Mouse (Mus musculus): ENCODE data around the gene Kcnmb4.

Kcnmb4 gene

DNA sequence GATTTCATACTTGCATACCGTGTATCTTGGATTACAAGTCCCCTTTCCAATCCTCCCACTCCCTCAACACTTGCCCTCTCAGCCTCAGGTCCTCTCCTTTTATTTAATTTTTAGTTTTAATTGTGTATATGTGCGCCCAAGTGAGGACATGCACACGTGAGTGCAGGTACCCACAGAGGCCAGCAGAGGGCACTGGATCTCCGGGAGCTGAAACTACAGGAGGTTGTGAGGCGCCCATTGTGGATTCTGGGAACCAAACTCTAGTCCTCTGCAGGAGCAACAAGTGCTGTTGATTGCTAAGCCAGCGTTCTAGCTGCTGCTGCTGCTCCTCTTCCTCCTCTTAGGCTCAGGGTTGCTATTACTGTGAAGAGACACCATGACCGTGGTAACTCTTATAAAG is 20.9 kb downstream of the Kcnmb4 start:
- intact Hi-C loops (cut with DNase I), result no loop called here

DNA sequence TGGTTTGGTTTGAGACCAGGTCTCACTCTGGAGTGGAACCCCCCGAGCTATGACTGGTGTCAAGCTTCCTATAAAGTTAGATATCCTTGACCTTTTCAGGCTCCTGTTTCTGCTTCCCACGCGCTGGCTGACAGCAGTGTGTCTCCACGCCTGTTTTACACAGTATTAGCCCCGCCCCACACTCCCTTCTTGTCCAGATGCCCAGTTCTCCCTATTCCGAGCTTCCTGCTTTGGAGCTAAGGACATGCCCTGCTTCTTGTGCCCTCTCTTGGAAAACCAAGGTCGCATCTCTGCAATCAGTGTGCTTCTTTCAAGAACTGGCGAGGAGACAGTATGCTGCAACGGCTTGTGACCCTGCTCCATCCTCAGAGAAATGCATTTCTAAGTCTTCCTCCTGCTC is 23.1 kb downstream of the Kcnmb4 start:
- intact Hi-C loops (cut with DNase I), result no loop called here

- intact Hi-C loops (cut with DNase I), result no loop called here
Observed at GRCm38 (mm10) chr10:116448166-116448565, 25.5 kb downstream of the Kcnmb4 start.

- intact Hi-C loops (cut with DNase I), result no loop called here
Observed at GRCm38 (mm10) chr10:116447176-116447575, 26.5 kb downstream of the Kcnmb4 start.

DNA sequence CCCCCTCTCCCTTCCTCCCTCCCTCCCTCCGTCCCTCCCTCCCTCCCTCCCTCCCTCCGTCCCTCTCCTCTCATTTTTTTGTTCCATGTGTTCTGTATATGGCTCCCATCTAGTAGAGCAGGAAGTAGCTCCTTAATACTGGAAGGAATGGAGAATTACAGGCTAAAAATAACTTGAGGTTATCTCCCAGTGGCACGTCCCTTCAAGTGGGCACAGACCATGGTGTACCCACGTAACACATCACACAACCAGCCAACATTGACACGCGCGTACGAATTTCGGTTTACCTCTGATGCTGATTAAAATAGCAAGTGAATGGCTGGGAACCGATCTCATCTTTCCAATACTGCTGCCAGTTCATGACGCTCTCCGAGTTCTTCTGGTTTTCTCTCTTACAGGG is 27.6 kb downstream of the Kcnmb4 start:
- intact Hi-C loops (cut with DNase I), result no loop called here

DNA sequence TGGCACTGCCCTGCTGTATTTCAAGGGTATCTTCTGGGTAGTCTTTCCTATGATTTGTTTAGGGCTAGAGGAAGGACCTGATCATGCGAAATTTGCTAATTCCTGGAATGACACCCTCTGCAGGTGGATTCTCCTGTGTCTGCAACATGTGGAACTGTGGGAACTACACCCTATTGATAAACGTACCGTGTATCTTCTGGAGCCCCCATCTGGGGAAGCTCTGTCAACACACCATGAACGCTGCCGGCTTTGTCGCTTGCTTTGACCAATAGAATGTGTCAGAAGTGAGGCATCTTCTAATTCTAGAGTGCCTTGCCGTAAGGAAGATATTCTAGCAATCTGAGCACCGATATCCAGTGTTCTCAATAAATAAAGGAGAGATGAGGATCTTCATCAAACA is 28.9 kb downstream of the Kcnmb4 start:
- intact Hi-C loops (cut with DNase I), result no loop called here

DNA sequence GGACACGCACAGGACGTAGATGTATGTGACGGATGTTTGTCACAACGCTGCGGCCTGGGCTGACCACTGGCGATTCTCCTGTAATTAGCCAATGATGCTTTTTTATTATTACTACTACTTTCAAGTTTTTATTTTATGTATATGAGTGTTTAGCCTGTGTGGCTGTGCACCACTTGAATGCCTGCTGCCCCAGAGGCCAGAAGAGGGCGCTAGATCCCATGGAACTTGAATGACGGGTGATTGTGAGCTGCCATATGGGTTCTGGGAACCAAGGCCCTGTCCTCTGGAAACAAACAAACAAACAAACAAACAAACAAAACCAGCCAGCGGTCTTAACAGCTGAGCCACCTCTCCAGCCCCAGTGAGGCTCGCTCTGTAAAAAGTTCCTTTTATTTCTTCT is 29.3 kb downstream of the Kcnmb4 start:
- intact Hi-C loops (cut with DNase I), result no loop called here

GRCm38 (mm10) chr10:116440946-116441345 is 32.7 kb downstream of the Kcnmb4 start:
- intact Hi-C loops (cut with DNase I), result no loop called here

DNA sequence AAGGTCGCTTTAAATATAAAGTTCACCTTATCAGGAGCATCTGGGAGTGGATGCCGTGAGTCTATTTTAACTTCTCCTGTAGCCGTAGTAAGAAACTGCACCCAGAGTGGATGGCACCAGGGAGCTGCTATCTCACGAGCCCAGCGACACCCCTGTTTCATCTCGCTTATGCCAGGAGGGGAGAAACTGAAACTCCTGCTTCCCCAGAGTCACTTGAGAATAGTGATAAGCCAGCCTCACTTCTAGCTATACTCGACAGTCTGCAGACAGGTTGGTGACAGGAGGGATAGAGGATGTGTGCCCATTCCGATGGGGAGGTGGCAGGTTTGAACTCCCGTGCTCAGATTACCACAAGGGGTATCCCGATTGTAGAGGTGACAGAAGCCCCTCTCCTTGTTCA is 33.6 kb downstream of the Kcnmb4 start:
- intact Hi-C loops (cut with DNase I), result no loop called here

GRCm38 (mm10) chr10:116435455-116435854 is 38.2 kb downstream of the Kcnmb4 start:
- intact Hi-C loops (cut with DNase I), result no loop called here

- intact Hi-C loops (cut with DNase I), result no loop called here
Observed at GRCm38 (mm10) chr10:116432421-116432820, 41.3 kb downstream of the Kcnmb4 start.

DNA sequence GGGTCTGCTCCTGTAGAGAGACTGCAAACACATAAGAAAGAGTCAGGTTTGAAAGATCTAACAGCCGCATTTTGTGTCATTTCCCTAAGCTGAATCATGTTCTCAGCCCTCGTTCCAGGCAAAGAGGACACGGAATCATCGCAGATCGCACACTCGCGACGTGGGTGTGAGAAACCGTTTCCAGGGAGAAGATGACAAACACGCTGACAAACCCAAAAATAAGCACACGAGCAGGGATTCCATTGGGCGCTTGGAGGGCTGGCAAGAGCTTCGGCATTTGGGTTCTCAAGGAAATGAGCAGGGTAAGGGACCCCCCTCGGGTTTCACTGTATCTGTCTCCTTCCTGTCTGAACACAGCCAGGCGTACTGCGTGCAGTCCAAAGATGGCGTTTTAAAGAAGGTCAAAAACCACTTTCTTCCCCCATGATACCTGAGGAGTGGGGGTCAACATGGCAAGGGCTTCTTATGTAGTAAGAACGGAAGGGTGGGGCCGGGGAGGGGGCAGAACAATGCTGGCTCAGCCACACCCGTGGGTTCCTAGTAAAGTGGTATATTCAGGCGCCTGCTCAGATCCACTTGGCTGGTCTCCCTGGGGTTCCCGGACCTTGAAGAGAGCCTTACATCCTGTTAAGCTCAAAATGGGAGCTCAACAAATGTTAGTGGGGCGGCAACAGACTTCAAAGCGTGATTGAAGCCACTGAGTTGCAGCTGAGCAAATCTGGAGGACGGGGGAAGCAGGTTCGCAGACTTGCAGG is 45.5 kb downstream of the Kcnmb4 start:
- intact Hi-C loops (cut with DNase I), result no loop called here

- intact Hi-C loops (cut with DNase I), result no loop called here
Observed at GRCm38 (mm10) chr10:116426176-116426575, 47.5 kb downstream of the Kcnmb4 start.

DNA sequence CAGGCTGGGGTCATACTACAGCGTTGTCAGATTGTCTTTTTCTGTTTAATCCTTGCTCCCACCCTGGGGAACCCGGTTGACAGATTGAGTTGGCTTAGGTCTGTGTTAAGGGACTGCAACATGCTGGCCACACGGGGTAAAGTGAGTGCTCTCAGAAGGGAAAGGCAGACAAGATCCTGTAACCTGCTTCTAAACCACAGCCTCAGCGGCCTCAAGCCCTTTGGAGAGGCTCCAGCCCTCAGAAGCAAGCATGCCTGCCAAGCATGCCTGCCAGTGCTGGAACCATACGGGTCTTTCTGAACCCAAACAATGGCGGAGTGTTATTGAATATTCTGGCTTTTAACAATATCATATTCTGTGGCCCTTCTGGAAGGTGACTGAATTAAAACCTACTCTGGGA is 48.8 kb downstream of the Kcnmb4 start:
- intact Hi-C loops (cut with DNase I), result no loop called here

GRCm38 (mm10) chr10:116422551-116422950 is 51.1 kb downstream of the Kcnmb4 start:
- intact Hi-C loops (cut with DNase I), result no loop called here

DNA sequence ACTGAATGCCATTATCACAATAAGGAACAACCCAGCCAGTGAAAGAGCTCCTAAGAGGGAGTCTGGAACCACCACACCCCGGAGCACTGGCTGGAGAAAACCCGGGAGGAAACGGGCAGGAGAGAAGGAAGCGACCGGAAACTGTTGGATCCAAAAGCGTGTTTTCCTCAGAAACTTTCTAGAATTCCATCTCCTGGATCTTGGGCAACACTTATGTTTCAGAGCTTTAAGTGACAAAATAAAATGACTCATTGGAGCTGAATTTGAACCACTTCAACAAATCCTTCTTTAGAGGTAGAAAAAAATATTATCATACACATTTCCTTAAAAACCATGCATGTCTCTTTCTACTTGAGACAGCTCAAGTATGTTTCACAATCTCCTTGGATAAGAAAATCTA is 52.7 kb downstream of the Kcnmb4 start:
- intact Hi-C loops (cut with DNase I), result no loop called here

GRCm38 (mm10) chr10:116418121-116418726 is 55.5 kb downstream of the Kcnmb4 start:
- intact Hi-C loops (cut with DNase I), result no loop called here

GRCm38 (mm10) chr10:116416726-116417125 is 57.0 kb downstream of the Kcnmb4 start:
- intact Hi-C loops (cut with DNase I), result no loop called here

DNA sequence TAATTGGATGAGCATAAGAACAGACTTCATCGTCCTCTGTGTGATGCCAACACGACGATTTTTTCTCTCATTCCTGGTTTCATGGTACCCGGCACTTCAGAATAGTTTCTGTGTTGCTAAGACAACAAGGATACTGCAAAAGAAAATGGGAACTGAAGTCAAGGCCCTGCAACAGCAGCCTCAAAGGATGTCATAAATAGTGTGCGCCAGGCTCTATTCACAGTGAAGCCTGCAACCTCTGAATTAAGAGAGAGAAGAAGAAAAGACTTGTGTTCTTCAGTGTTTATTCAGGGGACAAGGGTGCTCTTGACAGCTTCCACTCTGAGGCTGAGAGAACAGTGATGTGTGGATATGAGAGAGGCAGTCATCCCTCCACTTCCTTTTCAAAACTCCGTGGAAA is 57.5 kb downstream of the Kcnmb4 start:
- intact Hi-C loops (cut with DNase I), result no loop called here

DNA sequence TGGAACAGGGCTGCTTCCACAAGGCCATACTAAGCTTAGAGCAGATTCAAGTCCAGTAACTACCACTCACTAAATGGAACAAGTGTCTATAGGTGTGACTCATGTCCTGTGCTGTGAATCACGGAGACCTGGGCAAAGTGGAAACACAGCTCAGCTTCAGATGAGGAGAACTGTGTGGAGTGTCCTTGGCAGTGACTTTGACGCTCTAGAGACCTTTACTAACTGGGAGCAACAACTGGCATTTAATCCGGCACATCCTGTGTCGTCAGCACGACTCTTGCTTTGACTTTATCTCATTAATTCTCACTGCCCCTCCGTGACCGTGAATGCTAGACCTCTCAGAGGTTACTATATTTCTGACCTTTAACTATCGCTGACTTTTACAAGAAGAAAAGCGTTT is 62.9 kb downstream of the Kcnmb4 start:
- intact Hi-C loops (cut with DNase I), result no loop called here

GRCm38 (mm10) chr10:116407684-116408359 is 65.9 kb downstream of the Kcnmb4 start:
- intact Hi-C loops (cut with DNase I), result no loop called here

- intact Hi-C loops (cut with DNase I), result no loop called here
Observed at GRCm38 (mm10) chr10:116405011-116405410, 68.7 kb downstream of the Kcnmb4 start.

GRCm38 (mm10) chr10:116403679-116404078 is 70.0 kb downstream of the Kcnmb4 start:
- intact Hi-C loops (cut with DNase I), result no loop called here
